Mouse (Mus musculus): Measurements from ENCODE around the gene Rbm26.

Rbm26 gene

GRCm38 (mm10) chr14:105096221-105096620, 80.9 kb downstream of the Rbm26 start:
- no peak for DNase-seq (ENCODE audit: extremely low read depth, insufficient read length, low spot score)

GRCm38 (mm10) chr14:105087001-105087400, 90.1 kb downstream of the Rbm26 start:
- no peak for DNase-seq (ENCODE audit: extremely low read depth, insufficient read length, low spot score)

- no peak for DNase-seq (ENCODE audit: extremely low read depth, insufficient read length, low spot score)
These were observed 91.7 kb downstream of the Rbm26 start for GRCm38 (mm10) chr14:105085332-105085993.

GRCm38 (mm10) chr14:105084757-105085330, 92.3 kb downstream of the Rbm26 start:
- DNase-seq (ENCODE audit: extremely low read depth, insufficient read length, low spot score): no peak

- no peak for DNase-seq (ENCODE audit: extremely low read depth, insufficient read length, low spot score)
These were observed 93.0 kb downstream of the Rbm26 start for GRCm38 (mm10) chr14:105084106-105084505.

- DNase-seq (ENCODE audit: extremely low read depth, insufficient read length, low spot score): no peak
These were observed 102.4 kb downstream of the Rbm26 start for GRCm38 (mm10) chr14:105074776-105075175.

GRCm38 (mm10) chr14:105074376-105074775, 102.8 kb downstream of the Rbm26 start:
- no peak for DNase-seq (ENCODE audit: extremely low read depth, insufficient read length, low spot score)

GRCm38 (mm10) chr14:105071010-105071509, 106.1 kb downstream of the Rbm26 start:
- DNase-seq (ENCODE audit: extremely low read depth, insufficient read length, low spot score): no peak

GRCm38 (mm10) chr14:105070258-105071009, 106.7 kb downstream of the Rbm26 start:
- no peak for DNase-seq (ENCODE audit: extremely low read depth, insufficient read length, low spot score)

GRCm38 (mm10) chr14:105068060-105068459, 109.1 kb downstream of the Rbm26 start:
- DNase-seq (ENCODE audit: extremely low read depth, insufficient read length, low spot score): no peak

GRCm38 (mm10) chr14:105064243-105064642, 112.9 kb downstream of the Rbm26 start:
- DNase-seq (ENCODE audit: extremely low read depth, insufficient read length, low spot score): no peak

GRCm38 (mm10) chr14:105061230-105061629, 115.9 kb downstream of the Rbm26 start:
- no peak for DNase-seq (ENCODE audit: extremely low read depth, insufficient read length, low spot score)

GRCm38 (mm10) chr14:105057934-105058333, 119.2 kb downstream of the Rbm26 start:
- DNase-seq (ENCODE audit: extremely low read depth, insufficient read length, low spot score): no peak

Measured in 3134 (cell line).